Mouse (Mus musculus): Measurements from ENCODE around the gene Car15. TPM values are rescaled to one million over a fixed set of nuclear protein-coding genes. Genes with fewer than 3 reads are reported as not detected.

The Car15 gene
- polyA plus RNA-seq, 1 experiment from 2014 or later, result 3.3 TPM

DNA sequence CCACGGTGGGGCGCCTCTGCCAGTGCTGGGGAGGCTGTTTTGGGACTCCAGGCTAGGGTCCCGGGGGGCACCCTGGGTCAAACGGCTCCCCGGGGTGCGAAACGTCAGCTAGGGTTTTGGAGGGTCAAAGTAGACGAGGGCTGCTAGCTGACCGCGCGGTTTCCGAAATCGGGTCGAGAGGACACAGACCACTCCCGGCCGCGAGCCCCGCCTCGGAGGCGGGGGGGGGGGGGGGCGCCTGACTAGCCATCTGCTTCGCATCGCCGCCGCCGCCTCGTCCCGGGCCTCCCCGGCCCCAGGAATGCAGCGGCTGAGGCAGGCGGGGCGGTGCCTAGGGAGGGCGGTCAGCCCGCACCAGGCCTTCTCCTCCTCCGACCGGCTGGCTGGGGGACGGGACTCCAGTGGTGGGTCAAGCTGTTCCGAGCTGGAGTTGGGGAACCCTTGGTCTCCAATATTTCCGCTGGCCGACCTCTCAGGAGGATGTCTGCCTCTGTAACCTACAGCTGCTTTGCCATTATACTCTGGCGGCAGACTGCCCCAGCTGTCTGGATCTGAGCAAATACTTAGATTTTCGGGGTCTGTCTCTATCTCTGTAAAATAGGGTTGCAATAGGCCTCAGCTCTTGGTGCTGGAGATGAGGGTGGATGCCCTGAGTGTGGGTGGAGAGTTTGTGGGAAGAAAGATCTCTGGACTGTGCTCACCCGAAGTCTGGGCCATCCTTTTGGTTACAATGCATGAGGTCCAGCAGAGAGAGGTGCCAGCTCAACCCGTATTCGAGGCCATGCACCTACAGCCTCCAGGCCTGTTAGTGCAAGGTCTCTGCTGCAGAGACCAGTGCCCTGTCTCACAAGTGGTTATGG lies 39.6 kb downstream of the Car15 start:
- 4% methylated on average over 35 of the region's 45 CpGs for WGBS
- peak; percentile 81 for ATAC-seq (ENCODE audit: borderline replicate concordance, extremely low read depth, low FRiP score, low TSS enrichment)
- H3K4me1 ChIP-seq, result peaks cover 66% of the 10 kb centered on the region
- H3K27ac ChIP-seq, result peak overlapping the region; percentile 94
- H3K9ac ChIP-seq, result peak overlapping the region; percentile 71
- H3K4me3 ChIP-seq, result peak overlapping the region; percentile 60
- 0 out of 2 replicates have a peak, but pooled peaks cover 3% of the 10 kb centered on the region for H3K36me3 ChIP-seq
- no peaks in the 10 kb centered on the region for H3K9me3 ChIP-seq
- H3K27me3 ChIP-seq, result peaks cover 44% of the 10 kb centered on the region
- peak overlapping the region; percentile 76 for H3K4me2 ChIP-seq

- peak; percentile 20 for ATAC-seq (ENCODE audit: borderline replicate concordance, extremely low read depth, low FRiP score, low TSS enrichment)
- H3K36me3 ChIP-seq, result 0 out of 2 replicates have a peak, but pooled peaks cover 3% of the 10 kb centered on the region
- H3K4me2 ChIP-seq, result peak overlapping the region; percentile 76
- WGBS, result 2% methylated on average over 29 of the region's 29 CpGs
- H3K27me3 ChIP-seq, result peaks cover 37% of the 10 kb centered on the region
- peak overlapping the region; percentile 71 for H3K9ac ChIP-seq
- peak overlapping the region; percentile 94 for H3K27ac ChIP-seq
- H3K4me3 ChIP-seq, result peak overlapping the region; percentile 60
- H3K9me3 ChIP-seq, result no peaks in the 10 kb centered on the region
- peaks cover 59% of the 10 kb centered on the region for H3K4me1 ChIP-seq
Observed at GRCm38 (mm10) chr16:17797812-17798311, 40.3 kb downstream of the Car15 start.

DNA sequence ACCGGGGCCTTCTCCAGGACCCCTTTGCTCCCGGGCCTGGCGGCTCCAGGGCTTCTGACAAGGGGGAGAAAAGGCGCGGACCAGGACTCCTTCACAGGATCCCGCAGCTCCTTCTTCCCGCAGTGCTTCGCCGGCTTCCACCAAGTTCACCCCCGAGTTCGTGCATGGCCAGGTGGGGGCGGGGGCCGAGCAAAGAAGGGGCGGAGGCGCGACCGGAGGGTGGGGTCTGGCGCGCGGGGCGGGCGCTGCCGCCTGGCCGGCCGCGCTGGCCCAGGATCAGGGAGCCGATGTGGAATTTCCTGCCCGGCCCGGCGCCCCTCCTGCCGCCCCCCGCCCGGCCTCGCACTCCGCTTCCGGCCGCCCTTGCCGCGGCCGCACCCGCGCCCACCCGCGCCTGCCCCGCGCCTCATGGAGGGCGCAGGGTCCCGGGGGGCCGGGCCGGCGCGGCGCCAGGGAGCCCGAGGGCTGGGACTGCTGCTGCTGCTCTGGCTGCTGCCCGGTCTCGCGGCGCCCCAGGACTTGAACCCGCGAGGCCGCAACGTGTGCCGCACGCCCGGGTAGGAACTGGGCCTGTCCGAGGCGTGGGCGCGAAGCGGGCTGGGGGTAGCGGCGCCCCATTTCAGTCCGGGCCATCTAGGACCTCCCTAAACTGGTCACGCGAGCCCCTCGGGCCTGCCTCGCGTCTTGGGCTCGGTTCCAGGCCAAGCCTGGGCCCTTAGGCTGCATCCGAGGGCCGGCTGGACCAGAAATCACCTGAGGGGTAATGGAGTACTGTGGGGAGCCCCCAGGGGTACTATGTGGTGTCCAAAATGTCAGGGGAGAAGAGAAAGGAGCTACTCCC lies 41.0 kb downstream of the Car15 start, which contains the start of gene Scarf2:
TSS of gene Scarf2 (plus strand) at position 312 of the 841 bp plus-strand sequence.
- Histone ChIP-seq H3K9me3 (no peaks in the 10 kb centered on the region), H3K4me2 (peak within 1 kb of the TSS; percentile 76), H3K36me3 (peaks cover 10% of the 10 kb centered on the region; the same call in 1 of the 2 replicates), H3K27ac (peak within 1 kb of the TSS; percentile 94), H3K4me1 (peaks cover 52% of the 10 kb centered on the region), H3K4me3 (peak within 1 kb of the TSS; percentile 60), H3K9ac (peak within 1 kb of the TSS; percentile 71), H3K27me3 (peaks cover 30% of the 10 kb centered on the region)
- WGBS, result 2% methylated on average over 52 of the region's 81 CpGs
- peak; percentile 77 for ATAC-seq (ENCODE audit: borderline replicate concordance, extremely low read depth, low FRiP score, low TSS enrichment)

DNA sequence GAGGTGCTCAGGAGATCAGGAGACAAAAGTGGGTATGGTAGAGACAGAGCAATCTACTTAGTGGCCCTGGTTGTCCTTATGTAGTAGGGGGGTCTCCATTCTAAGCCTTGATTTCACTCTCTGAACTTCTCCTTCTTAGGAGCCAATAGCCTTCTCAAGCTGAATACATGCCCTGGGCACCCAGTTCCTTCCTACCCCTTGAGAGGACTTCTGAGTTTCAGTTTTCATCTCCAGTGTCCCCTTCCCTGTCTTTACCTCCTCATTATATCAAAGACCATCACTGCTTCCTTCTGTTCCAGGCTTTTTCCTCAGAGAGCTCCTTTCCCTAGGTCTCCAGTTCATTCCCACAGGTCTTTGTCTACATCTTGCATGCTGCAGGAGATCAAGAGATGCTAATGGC lies 41.6 kb downstream of the Car15 start:
- H3K27me3 ChIP-seq, result peaks cover 23% of the 10 kb centered on the region

GRCm38 (mm10) chr16:17795643-17796042 lies 42.5 kb downstream of the Car15 start:
- WGBS, result 51% methylated on average over 5 of the region's 5 CpGs
- Histone ChIP-seq H3K4me3 (no peak overlapping the region), H3K9me3 (no peaks in the 10 kb centered on the region), H3K27me3 (peaks cover 17% of the 10 kb centered on the region), H3K9ac (no peak overlapping the region), H3K36me3 (peaks cover 24% of the 10 kb centered on the region), H3K4me2 (no peak overlapping the region), H3K4me1 (peaks cover 37% of the 10 kb centered on the region), H3K27ac (peak overlapping the region; percentile 42; the same call in 1 of the 2 replicates)
- ATAC-seq (ENCODE audit: borderline replicate concordance, extremely low read depth, low FRiP score, low TSS enrichment), result no peak

More for the DNA sequence above, 41.6 kb downstream of the Car15 start:
- Histone ChIP-seq H3K9me3 (no peaks in the 10 kb centered on the region), H3K4me3 (peak overlapping the region; percentile 60), H3K4me2 (peak overlapping the region; percentile 76), H3K36me3 (peaks cover 16% of the 10 kb centered on the region), H3K27ac (peak overlapping the region; percentile 94), H3K4me1 (peaks cover 46% of the 10 kb centered on the region), H3K9ac (peak overlapping the region; percentile 71)
- no peak for ATAC-seq (ENCODE audit: borderline replicate concordance, extremely low read depth, low FRiP score, low TSS enrichment)

DNA sequence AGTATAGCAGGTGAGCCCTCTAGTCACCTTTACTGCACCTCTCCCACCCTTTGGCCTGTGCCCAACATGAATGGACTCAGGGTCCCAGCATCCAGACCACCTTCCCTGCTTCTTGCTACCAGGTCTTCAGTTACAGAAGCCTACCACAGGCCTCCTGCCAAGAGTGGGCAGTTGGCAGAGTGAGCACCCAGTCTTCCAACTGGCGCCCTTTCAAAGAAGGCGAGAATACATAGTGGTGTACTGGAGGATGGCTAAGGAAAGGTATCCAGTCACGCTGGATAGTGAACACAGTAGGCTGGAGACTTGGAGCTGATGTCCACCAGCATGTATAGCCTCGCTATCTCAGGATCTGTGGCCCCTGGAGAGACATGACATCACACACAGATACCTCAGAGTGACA lies 44.1 kb downstream of the Car15 start:
- WGBS, result 88% methylated on average over 4 of the region's 4 CpGs
- Histone ChIP-seq H3K27ac (no peak overlapping the region), H3K9me3 (no peaks in the 10 kb centered on the region), H3K4me2 (no peak overlapping the region), H3K27me3 (peaks cover 5% of the 10 kb centered on the region), H3K9ac (no peak overlapping the region), H3K4me3 (no peak overlapping the region), H3K36me3 (peaks cover 38% of the 10 kb centered on the region), H3K4me1 (peaks cover 23% of the 10 kb centered on the region)
- ATAC-seq (ENCODE audit: borderline replicate concordance, extremely low read depth, low FRiP score, low TSS enrichment), result no peak

GRCm38 (mm10) chr16:17792728-17793127 lies 45.4 kb downstream of the Car15 start:
- Histone ChIP-seq H3K27me3 (no peaks in the 10 kb centered on the region), H3K4me1 (peaks cover 18% of the 10 kb centered on the region), H3K4me2 (no peak overlapping the region), H3K27ac (no peak overlapping the region), H3K36me3 (peaks cover 46% of the 10 kb centered on the region), H3K9me3 (no peaks in the 10 kb centered on the region), H3K4me3 (no peak overlapping the region), H3K9ac (no peak overlapping the region)
- no peak for ATAC-seq (ENCODE audit: borderline replicate concordance, extremely low read depth, low FRiP score, low TSS enrichment)
- WGBS, result 59% methylated on average over 3 of the region's 3 CpGs

DNA sequence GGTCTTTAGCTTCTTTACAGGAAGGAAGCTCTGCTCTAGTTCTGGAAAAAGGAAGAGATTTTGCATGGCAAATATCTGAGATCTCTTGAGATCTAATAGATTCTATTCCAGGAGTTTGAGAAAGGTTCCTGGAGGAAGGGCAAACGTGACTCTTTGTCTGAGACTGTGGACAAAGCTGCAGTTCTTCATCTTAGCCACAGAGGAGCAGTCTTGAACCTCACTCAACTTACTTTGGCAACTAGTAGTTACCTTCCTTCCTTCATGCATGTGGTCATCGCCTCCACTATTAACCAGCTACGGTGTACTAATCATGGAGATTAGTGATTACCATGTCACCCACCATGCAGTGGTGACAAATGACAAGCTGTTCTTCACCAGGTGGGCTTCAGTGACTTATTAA lies 52.8 kb downstream of the Car15 start:
- H3K9ac ChIP-seq, result no peak overlapping the region
- H3K4me2 ChIP-seq, result no peak overlapping the region
- no peaks in the 10 kb centered on the region for H3K9me3 ChIP-seq
- WGBS, result 56% methylated on average over 3 of the region's 3 CpGs
- no peak overlapping the region for H3K4me3 ChIP-seq
- no peaks in the 10 kb centered on the region for H3K4me1 ChIP-seq
- ATAC-seq (ENCODE audit: borderline replicate concordance, extremely low read depth, low FRiP score, low TSS enrichment), result no peak
- no peaks in the 10 kb centered on the region for H3K27me3 ChIP-seq
- H3K36me3 ChIP-seq, result peaks cover 56% of the 10 kb centered on the region
- no peak overlapping the region for H3K27ac ChIP-seq

Other genes starting within 250 kb of the Car15 start
- 28.2 and 32.2 TPM in 2 replicates for gene Smpd4, start 219.0 kb downstream of the Car15 start, polyA plus RNA-seq (2015; fragmentation: Nextera tagmentation; extraction: Ambion mirVana)
- 6.8 and 7.8 TPM in 2 replicates for gene Ccdc74a, start 191.9 kb downstream of the Car15 start, polyA plus RNA-seq (2015; fragmentation: Nextera tagmentation; extraction: Ambion mirVana)
- gene Med15, start 105.5 kb downstream of the Car15 start, polyA plus RNA-seq (2015; fragmentation: Nextera tagmentation; extraction: Ambion mirVana), result 37.2 and 41.7 TPM in 2 replicates
- gene Klhl22, start 78.7 kb downstream of the Car15 start, polyA plus RNA-seq (2015; fragmentation: Nextera tagmentation; extraction: Ambion mirVana), result 61.2 and 66.0 TPM in 2 replicates
- gene Scarf2, start 41.1 kb downstream of the Car15 start, polyA plus RNA-seq (2015; fragmentation: Nextera tagmentation; extraction: Ambion mirVana), result 20.5 and 23.9 TPM in 2 replicates
- gene B830017H08Rik, start 5.2 kb downstream of the Car15 start, polyA plus RNA-seq (2015; fragmentation: Nextera tagmentation; extraction: Ambion mirVana), result 0.09 TPM in 1 of 2 replicates, not detected in the other
- gene Gm20518, start 53.3 kb upstream of the Car15 start, polyA plus RNA-seq (2015; fragmentation: Nextera tagmentation; extraction: Ambion mirVana), result 0.16 TPM in 1 of 2 replicates, not detected in the other
- gene Tssk1, start 55.9 kb upstream of the Car15 start, polyA plus RNA-seq (2015; fragmentation: Nextera tagmentation; extraction: Ambion mirVana), result 0.05 TPM in 1 of 2 replicates, not detected in the other
- 92.0 and 93.9 TPM in 2 replicates for gene Dgcr2, start 60.2 kb upstream of the Car15 start, polyA plus RNA-seq (2015; fragmentation: Nextera tagmentation; extraction: Ambion mirVana)
- not detected in 2 replicates for gene Tssk2, start 60.3 kb upstream of the Car15 start, polyA plus RNA-seq (2015; fragmentation: Nextera tagmentation; extraction: Ambion mirVana)
- gene Ess2, start 73.0 kb upstream of the Car15 start, polyA plus RNA-seq (2015; fragmentation: Nextera tagmentation; extraction: Ambion mirVana), result 43.5 and 43.9 TPM in 2 replicates
- gene Gsc2, start 76.7 kb upstream of the Car15 start, polyA plus RNA-seq (2015; fragmentation: Nextera tagmentation; extraction: Ambion mirVana), result not detected in 2 replicates
- 71.7 and 72.6 TPM in 2 replicates for gene Slc25a1, start 89.9 kb upstream of the Car15 start, polyA plus RNA-seq (2015; fragmentation: Nextera tagmentation; extraction: Ambion mirVana)
- not detected in 2 replicates for gene Vpreb2, start 142.1 kb upstream of the Car15 start, polyA plus RNA-seq (2015; fragmentation: Nextera tagmentation; extraction: Ambion mirVana)
- gene Dgcr6, start 214.5 kb upstream of the Car15 start, polyA plus RNA-seq (2015; fragmentation: Nextera tagmentation; extraction: Ambion mirVana), result 95.5 and 97.9 TPM in 2 replicates